Mouse (Mus musculus) kidney, adult 2 months (tissue): ENCODE measurements around the gene Tmed2.

Source experiments
- CTCF ChIP-seq: fragments of 200-500 bp; conservative IDR thresholded peaks from 2 replicates; pipeline ENCODE4 v1.5.1; 2011; ENCODE audit warnings: low read depth, mild to moderate bottlenecking, control low read depth, low read length, moderate library complexity, mixed read lengths; ENCODE audit not compliant: insufficient read depth, insufficient read length
- POLR2A ChIP-seq: fragments of 200-500 bp; IDR thresholded peaks from one replicate; pipeline ENCODE4 v1.6.1; 2011; ENCODE audit warnings: low read depth, low read length, control low read depth

DNA sequence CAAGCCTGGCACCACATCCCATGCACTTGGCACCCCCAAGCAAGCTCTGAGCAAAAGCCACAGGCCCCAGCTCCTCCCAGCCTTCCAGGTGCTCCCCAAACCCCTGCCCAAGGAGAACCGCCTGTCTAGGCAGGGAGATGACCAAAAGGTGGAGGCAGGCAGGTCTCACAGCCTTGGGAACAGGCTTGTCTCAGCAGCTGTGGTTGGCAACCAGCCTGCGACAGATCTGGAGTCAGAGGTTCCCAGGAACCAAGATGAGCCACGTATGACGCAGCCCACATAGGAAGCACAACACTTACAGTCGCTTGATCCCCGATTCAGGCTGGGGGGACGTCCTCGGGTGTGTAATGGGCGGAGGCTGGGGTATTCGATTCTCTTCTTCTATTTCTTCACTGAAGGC lies 39.0 kb upstream of the Tmed2 start:
- no peak for TF ChIP-seq CTCF
- no peak for TF ChIP-seq POLR2A
